Mouse (Mus musculus) kidney, embryonic 14.5 days (tissue): ENCODE measurements at regions not wholly inside any gene's neighbourhood (a gene's known extent, or its start where the extent isn't known, plus 50 kb on each side); places are given as distances from the start of the nearest gene placed in this dataset.

ENCODE experiments used
- ATAC-seq: fragments of 200-750 bp; cut with Nextera tagmentation; 2 replicates; pipeline ENCODE4 v1.8.0; 2017; ENCODE audit warnings: moderate number of reproducible peaks, mild to moderate bottlenecking, moderate TSS enrichment, moderate library complexity; ENCODE audit not compliant: low FRiP score, low TSS enrichment
- H3K27ac ChIP-seq: fragments of 300-500 bp; sonication (generic); 2 replicates; pipeline ENCODE4 v1.5.1; 2014; ENCODE audit warnings: low read depth, mild to moderate bottlenecking, low read length, moderate library complexity, mixed read lengths
- H3K27me3 ChIP-seq: fragments of 300-500 bp; sonication (generic); 2 replicates; pipeline ENCODE4 v1.6.1; 2014; ENCODE audit warnings: mild to moderate bottlenecking, low read length; ENCODE audit not compliant: control insufficient read depth, insufficient read depth
- H3K36me3 ChIP-seq: fragments of 300-500 bp; sonication (generic); 2 replicates; pipeline ENCODE4 v1.6.1; 2014; ENCODE audit warnings: low read length, mixed read lengths; ENCODE audit not compliant: control insufficient read depth, insufficient read depth
- H3K4me1 ChIP-seq: fragments of 300-500 bp; sonication (generic); 2 replicates; pipeline ENCODE4 v1.6.1; 2014; ENCODE audit warnings: low read length, mixed read lengths; ENCODE audit not compliant: control insufficient read depth, insufficient read depth
- H3K4me2 ChIP-seq: fragments of 300-500 bp; sonication (generic); replicated peaks from 2 replicates; pipeline ENCODE4 v1.6.1; 2014; ENCODE audit warnings: low read depth, mild to moderate bottlenecking, low read length
- H3K4me3 ChIP-seq: fragments of 300-500 bp; sonication (generic); 2 replicates; pipeline ENCODE4 v1.5.1; 2014; ENCODE audit warnings: mild to moderate bottlenecking, low read length
- H3K9ac ChIP-seq: fragments of 300-500 bp; sonication (generic); 2 replicates; pipeline ENCODE4 v1.6.1; 2014; ENCODE audit warnings: low read depth, mild to moderate bottlenecking, low read length, moderate library complexity
- H3K9me3 ChIP-seq: fragments of 300-500 bp; sonication (generic); 2 replicates; pipeline ENCODE4 v1.6.1; 2016; ENCODE audit warnings: low read length; ENCODE audit not compliant: control insufficient read depth
- WGBS: fragments of 180-500 bp; shearing (Covaris S2); extraction: QIAGEN DNeasy Blood & Tissue Kit; methylation state at CpG from one replicate; pipeline ENCODE4 v1.1.7; 2014; 5-methylcytosine and 5-hydroxymethylcytosine counted together

- no peak overlapping the region for H3K4me3 ChIP-seq
- H3K9ac ChIP-seq, result no peak overlapping the region
- no peaks in the 10 kb centered on the region for H3K27me3 ChIP-seq
- H3K27ac ChIP-seq, result no peak overlapping the region
- H3K4me2 ChIP-seq, result no peak overlapping the region
- 63% methylated on average over 6 of the region's 6 CpGs for WGBS
- no peak for ATAC-seq
- no peaks in the 10 kb centered on the region for H3K36me3 ChIP-seq
- H3K9me3 ChIP-seq, result no peaks in the 10 kb centered on the region
- H3K4me1 ChIP-seq, result no peaks in the 10 kb centered on the region
These were observed 177.2 kb downstream of the Plod2 start for GRCm38 (mm10) chr9:92719251-92719650.

- Histone ChIP-seq H3K36me3 (no peaks in the 10 kb centered on the region), H3K4me1 (no peaks in the 10 kb centered on the region), H3K27me3 (no peaks in the 10 kb centered on the region), H3K27ac (no peak overlapping the region), H3K4me2 (no peak overlapping the region), H3K9me3 (no peaks in the 10 kb centered on the region), H3K9ac (no peak overlapping the region), H3K4me3 (no peak overlapping the region)
- ATAC-seq, result no peak
- 88% methylated on average over 1 of the region's 1 CpGs for WGBS
These were observed 186.8 kb downstream of the Plod2 start for GRCm38 (mm10) chr9:92728864-92729263.

- no peak overlapping the region for H3K9ac ChIP-seq
- no peaks in the 10 kb centered on the region for H3K9me3 ChIP-seq
- no peak overlapping the region for H3K4me3 ChIP-seq
- 74% methylated on average over 3 of the region's 3 CpGs for WGBS
- H3K27ac ChIP-seq, result no peak overlapping the region
- H3K4me1 ChIP-seq, result no peaks in the 10 kb centered on the region
- H3K4me2 ChIP-seq, result no peak overlapping the region
- H3K36me3 ChIP-seq, result no peaks in the 10 kb centered on the region
- H3K27me3 ChIP-seq, result no peaks in the 10 kb centered on the region
- ATAC-seq, result no peak
These were observed 189.4 kb downstream of the Plod2 start for GRCm38 (mm10) chr9:92731396-92731795.

GRCm38 (mm10) chr9:92767532-92767931, 225.5 kb downstream of the Plod2 start:
- no peaks in the 10 kb centered on the region for H3K36me3 ChIP-seq
- H3K4me2 ChIP-seq, result no peak overlapping the region
- no peak overlapping the region for H3K27ac ChIP-seq
- H3K9ac ChIP-seq, result no peak overlapping the region
- no peaks in the 10 kb centered on the region for H3K9me3 ChIP-seq
- no peaks in the 10 kb centered on the region for H3K27me3 ChIP-seq
- no peaks in the 10 kb centered on the region for H3K4me1 ChIP-seq
- H3K4me3 ChIP-seq, result no peak overlapping the region
- no peak for ATAC-seq

GRCm38 (mm10) chr9:92768432-92768831, 226.4 kb downstream of the Plod2 start:
- Histone ChIP-seq H3K36me3 (no peaks in the 10 kb centered on the region), H3K27me3 (no peaks in the 10 kb centered on the region), H3K9me3 (no peaks in the 10 kb centered on the region), H3K4me2 (no peak overlapping the region), H3K4me3 (no peak overlapping the region), H3K27ac (no peak overlapping the region), H3K4me1 (no peaks in the 10 kb centered on the region), H3K9ac (no peak overlapping the region)
- 78% methylated on average over 3 of the region's 3 CpGs for WGBS
- ATAC-seq, result no peak

GRCm38 (mm10) chr9:92769528-92769927, 227.5 kb downstream of the Plod2 start:
- Histone ChIP-seq H3K27ac (no peak overlapping the region), H3K36me3 (no peaks in the 10 kb centered on the region), H3K4me3 (no peak overlapping the region), H3K4me2 (no peak overlapping the region), H3K9me3 (no peaks in the 10 kb centered on the region), H3K4me1 (no peaks in the 10 kb centered on the region), H3K9ac (no peak overlapping the region), H3K27me3 (no peaks in the 10 kb centered on the region)
- 67% methylated on average over 2 of the region's 2 CpGs for WGBS
- ATAC-seq, result no peak

- no peak overlapping the region for H3K27ac ChIP-seq
- H3K9me3 ChIP-seq, result no peaks in the 10 kb centered on the region
- H3K9ac ChIP-seq, result no peak overlapping the region
- no peak overlapping the region for H3K4me3 ChIP-seq
- no peak for ATAC-seq
- H3K4me2 ChIP-seq, result no peak overlapping the region
- 77% methylated on average over 2 of the region's 2 CpGs for WGBS
- no peaks in the 10 kb centered on the region for H3K36me3 ChIP-seq
- H3K27me3 ChIP-seq, result no peaks in the 10 kb centered on the region
- no peaks in the 10 kb centered on the region for H3K4me1 ChIP-seq
These were observed 229.0 kb downstream of the Plod2 start for GRCm38 (mm10) chr9:92771002-92771401.

GRCm38 (mm10) chr9:92771716-92772115, 229.7 kb downstream of the Plod2 start:
- Histone ChIP-seq H3K9me3 (no peaks in the 10 kb centered on the region), H3K27ac (no peak overlapping the region), H3K4me3 (no peak overlapping the region), H3K9ac (no peak overlapping the region), H3K36me3 (no peaks in the 10 kb centered on the region), H3K27me3 (no peaks in the 10 kb centered on the region), H3K4me1 (no peaks in the 10 kb centered on the region), H3K4me2 (no peak overlapping the region)
- no peak for ATAC-seq
- WGBS, result 33% methylated on average over 3 of the region's 3 CpGs

- H3K4me3 ChIP-seq, result no peak overlapping the region
- no peak overlapping the region for H3K27ac ChIP-seq
- H3K27me3 ChIP-seq, result no peaks in the 10 kb centered on the region
- H3K36me3 ChIP-seq, result no peaks in the 10 kb centered on the region
- H3K9ac ChIP-seq, result no peak overlapping the region
- no peak overlapping the region for H3K4me2 ChIP-seq
- no peaks in the 10 kb centered on the region for H3K9me3 ChIP-seq
- ATAC-seq, result no peak
- no peaks in the 10 kb centered on the region for H3K4me1 ChIP-seq
These were observed 241.0 kb downstream of the Plod2 start for GRCm38 (mm10) chr9:92782922-92783454.

GRCm38 (mm10) chr9:92799695-92800094, 257.7 kb downstream of the Plod2 start:
- H3K36me3 ChIP-seq, result no peaks in the 10 kb centered on the region
- no peak overlapping the region for H3K9ac ChIP-seq
- ATAC-seq, result no peak
- no peak overlapping the region for H3K4me3 ChIP-seq
- no peak overlapping the region for H3K27ac ChIP-seq
- H3K9me3 ChIP-seq, result no peaks in the 10 kb centered on the region
- no peak overlapping the region for H3K4me2 ChIP-seq
- no peaks in the 10 kb centered on the region for H3K27me3 ChIP-seq
- WGBS, result 41% methylated on average over 1 of the region's 1 CpGs
- no peaks in the 10 kb centered on the region for H3K4me1 ChIP-seq
